Mouse (Mus musculus) neutrophil, adult 5-6 weeks (primary cell): Measurements from ENCODE around the gene Specc1l. TPM values are rescaled to one million over a fixed set of nuclear protein-coding genes. Genes with fewer than 3 reads are reported as not detected.
"Not testable (repeated sequence)": the region's sequence is repeated elsewhere in the genome, so short reads cannot be mapped to it uniquely, and the experiment has no call there.

Experiments used
- ATAC-seq: fragments of 151-379, 151-347 bp; 2 replicates; pipeline ENCODE4 v1.8.0; 2017; ENCODE audit warnings: mild to moderate bottlenecking, moderate TSS enrichment; ENCODE audit not compliant: insufficient number of reproducible peaks, poor library complexity, low FRiP score, severe bottlenecking; ENCODE audit errors: extremely low read depth
- total RNA-seq: library from RNA; stranded (forward); fragments of 200-1000 nt; gene quantifications from 2 replicates; pipeline ENCODE4 v1.2.3, GENCODE M21; 2017

Specc1l gene
- total RNA-seq, 1 experiment from 2014 or later = 55.2 TPM

DNA sequence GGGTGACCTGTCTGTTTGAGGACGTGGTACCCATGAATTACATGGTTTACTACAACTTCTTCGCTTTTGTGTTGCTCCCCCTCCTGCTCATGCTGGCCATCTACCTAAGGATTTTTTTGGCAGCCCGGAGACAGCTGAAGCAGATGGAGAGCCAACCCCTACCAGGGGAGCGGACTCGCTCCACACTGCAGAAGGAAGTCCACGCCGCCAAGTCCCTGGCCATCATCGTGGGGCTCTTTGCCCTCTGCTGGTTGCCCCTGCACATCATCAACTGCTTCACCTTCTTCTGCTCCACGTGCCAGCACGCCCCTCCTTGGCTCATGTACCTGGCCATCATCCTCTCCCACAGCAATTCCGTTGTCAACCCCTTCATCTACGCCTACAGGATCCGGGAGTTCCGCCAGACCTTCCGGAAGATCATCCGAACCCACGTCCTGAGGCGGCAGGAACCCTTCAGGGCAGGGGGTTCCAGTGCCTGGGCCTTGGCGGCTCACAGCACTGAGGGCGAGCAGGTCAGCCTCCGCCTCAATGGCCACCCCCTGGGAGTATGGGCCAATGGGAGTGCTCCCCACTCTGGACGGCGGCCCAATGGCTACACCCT is 121.4 kb downstream of the Specc1l start:
- ATAC-seq = no peak

DNA sequence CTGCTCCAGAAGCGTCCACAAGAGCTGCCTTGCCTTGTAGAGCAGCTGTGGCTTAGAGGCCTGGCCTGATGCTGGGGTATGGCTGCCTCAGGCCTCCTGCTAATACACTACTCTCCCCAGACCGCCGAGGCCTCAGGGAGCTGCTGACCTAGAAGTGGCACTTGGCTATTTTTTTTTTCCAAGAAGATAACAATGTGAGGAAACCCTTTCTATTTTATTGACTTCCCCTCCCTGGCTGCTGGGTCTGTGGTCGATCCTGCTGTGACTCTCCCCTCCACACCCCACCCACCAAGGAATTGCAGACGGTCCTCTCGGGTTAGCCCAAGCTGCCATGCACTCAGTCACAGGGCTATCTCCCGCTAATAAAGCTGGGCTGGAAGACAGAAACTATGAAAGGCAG is 122.3 kb downstream of the Specc1l start:
- ATAC-seq = no peak

DNA sequence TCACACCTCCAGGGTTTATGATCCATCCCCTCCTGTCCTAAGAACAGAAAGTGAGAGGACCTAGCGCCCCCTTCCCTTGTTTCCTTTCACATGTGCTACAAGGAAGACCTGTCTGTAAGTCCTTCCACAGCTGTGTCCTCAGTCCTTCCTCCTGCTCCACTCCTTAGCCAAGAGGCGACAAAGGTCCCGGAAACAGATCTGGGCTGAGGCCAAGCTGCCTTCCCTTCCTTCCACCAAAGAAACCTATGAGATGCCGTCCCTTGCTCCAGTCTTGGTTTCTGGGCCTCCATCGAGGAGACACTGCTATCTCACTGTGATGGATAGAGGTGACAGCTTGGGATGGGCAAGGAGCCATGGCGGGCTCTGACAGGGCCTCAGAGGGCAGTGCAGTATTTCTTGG is 123.2 kb downstream of the Specc1l start:
- ATAC-seq = no peak

DNA sequence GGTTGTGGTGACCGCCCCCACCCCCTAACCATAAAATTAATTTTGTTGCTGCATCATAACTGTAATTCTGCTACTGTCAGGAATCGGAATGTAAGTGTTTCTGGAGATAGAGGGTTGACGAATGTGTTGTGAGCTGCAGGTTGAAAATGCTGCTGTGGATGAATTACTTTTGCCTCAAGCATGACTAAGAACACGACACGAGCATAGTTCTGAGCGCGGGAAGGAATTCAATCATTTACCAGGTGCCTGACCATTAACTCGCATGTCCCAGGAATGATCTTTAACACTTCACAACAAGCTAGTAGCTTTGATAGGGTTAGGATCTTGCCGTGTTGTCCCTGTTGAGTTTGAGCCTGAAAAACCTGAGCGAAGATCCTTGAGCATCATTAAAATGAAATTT is 125.4 kb downstream of the Specc1l start:
- no peak for ATAC-seq

DNA sequence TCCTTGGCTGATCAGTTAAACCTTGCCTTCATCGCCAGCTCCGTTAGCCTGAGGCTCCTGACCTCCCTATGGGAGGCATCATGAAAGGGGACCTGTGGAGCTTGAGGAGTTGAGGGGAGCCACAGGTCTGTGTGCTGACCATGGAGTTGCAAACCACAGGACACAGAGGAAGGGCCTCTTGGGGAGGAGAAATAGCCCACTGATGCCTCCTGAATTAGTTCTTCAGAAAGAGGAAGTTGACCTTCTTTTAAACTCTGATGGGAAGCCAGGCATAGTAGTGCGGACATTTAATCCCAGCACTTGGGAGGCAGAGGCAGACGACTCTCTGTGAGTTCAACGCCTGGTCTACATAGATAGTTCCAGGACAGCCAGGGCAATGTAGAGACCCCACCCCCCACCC is 127.0 kb downstream of the Specc1l start:
- no peak for ATAC-seq

DNA sequence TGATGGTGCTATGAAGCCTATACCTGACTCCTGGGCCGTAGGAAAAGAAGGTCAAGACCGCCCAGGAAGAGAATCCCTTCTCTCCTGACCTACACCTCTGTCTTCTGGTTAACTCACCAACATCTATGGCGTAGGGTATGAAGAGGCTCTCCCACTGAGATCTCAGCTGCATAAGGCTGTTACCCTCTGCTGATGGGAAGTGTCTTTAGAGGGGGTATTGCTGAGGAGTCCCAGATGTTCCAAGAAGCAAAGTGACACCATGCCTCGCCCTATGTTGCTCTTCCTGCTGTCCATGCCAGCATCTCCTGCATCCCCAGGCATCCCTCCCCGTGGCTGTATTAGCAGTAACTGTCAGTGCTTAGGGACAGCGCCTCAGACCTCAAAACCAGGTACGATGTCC is 127.5 kb downstream of the Specc1l start:
- ATAC-seq = no peak

DNA sequence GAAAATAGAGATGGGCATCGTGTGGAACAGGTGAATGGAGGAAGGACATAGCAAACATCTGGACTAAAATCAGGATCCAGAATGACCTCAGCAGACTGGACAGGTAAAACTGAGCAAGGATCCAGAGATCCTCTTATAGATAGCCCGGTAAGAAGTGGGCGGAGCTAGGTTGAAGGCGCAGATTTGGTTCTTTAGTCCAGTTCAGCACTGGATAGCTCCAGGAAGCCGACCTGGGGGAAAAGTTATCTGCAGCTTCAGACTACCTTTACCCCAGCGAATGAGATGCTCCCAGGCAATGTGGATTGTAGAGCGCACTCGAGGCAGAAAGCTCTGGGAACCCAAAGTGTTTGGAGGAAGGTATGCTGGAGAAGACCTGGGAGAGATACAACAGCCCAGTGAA is 130.1 kb downstream of the Specc1l start:
- ATAC-seq = no peak

DNA sequence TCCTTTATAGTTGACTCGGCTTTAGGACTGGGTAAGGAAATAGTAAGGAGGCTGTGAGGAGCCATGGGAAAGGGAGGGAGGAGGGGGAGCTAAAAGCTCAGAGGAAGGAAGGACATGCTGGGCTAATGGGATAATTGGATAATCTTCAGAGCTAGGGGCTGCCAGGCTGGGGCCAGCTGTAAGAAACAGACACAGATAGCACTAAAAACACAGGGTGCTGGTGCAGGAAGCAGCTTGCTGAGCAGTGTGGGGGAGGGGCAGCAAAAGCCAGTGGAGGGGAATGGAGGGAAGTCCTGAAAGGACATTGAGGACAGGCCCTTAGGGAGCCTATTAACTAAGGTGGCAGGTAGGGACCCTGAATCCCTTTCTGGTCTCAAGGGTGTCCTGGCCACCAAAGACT is 132.7 kb downstream of the Specc1l start:
- not testable (repeated sequence) for ATAC-seq

DNA sequence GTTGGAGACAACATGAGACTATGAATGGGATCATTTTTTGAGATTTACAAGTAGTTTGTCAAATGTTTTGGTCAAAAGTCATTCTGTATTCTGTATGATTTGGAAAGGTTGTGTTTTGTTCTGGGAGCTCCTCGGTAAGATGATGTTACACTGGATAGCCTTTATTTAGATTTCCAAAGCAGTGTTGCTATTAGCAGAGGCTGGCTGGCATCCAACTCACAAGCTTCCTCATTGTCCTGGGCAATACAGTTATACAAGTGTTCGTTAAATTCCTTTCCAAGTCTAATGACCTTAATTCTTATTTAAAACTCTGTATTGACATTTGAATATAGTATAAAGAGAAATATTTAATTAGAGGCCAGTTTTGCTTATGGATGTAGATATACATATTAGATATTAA is 133.4 kb downstream of the Specc1l start:
- no peak for ATAC-seq

DNA sequence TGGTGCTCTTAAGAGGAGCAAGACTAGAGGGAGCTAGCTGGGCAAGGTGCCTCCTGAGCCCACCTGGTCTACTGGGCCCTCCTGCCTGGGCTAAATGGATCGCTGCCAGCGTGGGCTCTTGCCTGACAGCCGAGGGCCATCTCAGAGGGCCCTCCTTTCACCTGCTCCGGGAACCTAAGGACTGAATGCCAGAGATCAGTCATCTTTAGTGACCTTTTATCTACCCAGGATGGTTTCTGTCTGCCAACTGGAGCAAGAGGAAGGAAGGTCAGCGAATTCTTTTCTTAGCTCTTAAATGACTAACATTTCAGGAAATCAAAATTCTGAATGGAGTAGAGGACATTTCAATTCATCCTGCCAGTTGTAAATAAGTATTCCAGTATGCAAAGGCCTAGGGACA is 138.7 kb downstream of the Specc1l start:
- ATAC-seq = no peak

DNA sequence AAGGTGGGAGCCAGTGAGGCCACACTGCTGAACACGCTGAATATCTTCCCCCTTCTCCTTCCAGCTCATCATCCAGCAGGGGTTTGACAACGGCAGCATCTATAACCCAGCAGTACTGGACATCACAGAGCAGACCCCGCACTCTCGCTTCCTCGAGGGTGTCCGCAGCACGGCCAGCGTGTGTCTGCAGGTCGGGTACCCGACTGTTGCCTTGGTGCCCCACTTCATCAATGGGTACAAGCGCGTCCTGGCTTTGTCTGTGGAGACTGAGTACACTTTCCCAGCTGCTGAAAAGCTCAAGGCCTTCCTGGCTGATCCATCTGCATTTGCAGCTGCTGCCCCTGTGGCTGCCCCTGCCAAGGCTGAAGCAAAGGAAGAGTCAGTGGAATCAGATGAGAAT is 140.7 kb downstream of the Specc1l start:
- no peak for ATAC-seq

DNA sequence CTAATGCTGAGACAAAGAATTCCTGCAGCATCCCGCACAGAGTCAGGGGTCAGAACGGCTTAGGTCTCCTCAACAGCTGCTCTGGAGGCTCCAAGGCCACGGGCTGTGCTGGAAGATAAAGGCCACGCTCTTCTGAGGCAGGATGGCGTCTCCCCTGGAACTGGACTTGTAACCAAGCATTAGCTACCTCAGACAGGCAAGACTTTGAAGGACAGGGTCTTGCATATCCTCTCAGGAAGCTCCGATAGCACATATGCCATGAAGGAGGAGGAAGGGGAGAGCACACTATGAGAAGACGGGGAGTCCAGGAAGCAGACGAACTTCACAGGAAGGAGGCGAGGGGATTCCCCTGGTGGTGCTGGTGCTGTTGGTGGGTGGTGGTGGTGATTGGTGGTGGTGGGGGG is 142.0 kb downstream of the Specc1l start:
- ATAC-seq = 0 out of 2 replicates have a peak, but pooled peaks have one; percentile 19

DNA sequence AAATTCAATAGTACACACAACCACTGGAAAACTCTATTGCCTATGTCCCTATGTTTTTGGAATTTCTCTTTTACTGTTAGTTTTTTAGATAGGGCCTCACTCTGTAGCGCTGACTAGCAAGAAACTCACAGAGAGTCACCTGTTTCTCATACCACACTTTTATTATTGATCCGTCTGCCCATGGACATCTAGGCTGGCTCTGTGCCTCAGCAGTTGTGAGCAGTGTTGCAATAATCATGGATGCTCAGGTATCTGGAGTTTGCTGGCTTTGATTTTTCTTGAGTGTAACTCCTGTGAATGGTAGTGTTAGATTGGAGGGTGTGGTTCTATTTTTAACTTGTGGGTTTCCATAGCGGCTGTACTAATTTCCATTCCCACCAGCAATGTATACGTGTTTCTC is 143.5 kb downstream of the Specc1l start:
- no peak for ATAC-seq

Other genes with a start within 250 kb of the Specc1l start
- 1.4 and 1.6 TPM in 2 replicates for gene Gnaz, start 244.9 kb upstream of the Specc1l start, total RNA-seq
- gene Rsph14, start 179.5 kb upstream of the Specc1l start, total RNA-seq = not detected in 2 replicates
- 0.47 TPM in 1 of 2 replicates, not detected in the other for gene Rab36, start 175.0 kb upstream of the Specc1l start, total RNA-seq
- gene Bcr, start 151.5 kb upstream of the Specc1l start, total RNA-seq = 28.3 and 28.4 TPM in 2 replicates
- gene Adora2a, start 104.8 kb downstream of the Specc1l start, total RNA-seq = 2.9 and 3.1 TPM in 2 replicates
- 1.0 and 2.3 TPM in 2 replicates for gene Upb1, start 189.0 kb downstream of the Specc1l start, total RNA-seq